Mouse (Mus musculus): Measurements from ENCODE around the gene Trim38. TPM values are rescaled to one million over a fixed set of nuclear protein-coding genes. Genes with fewer than 3 reads are reported as not detected.
A peak's percentile ranks its signal among the peaks of the same experiment; 100 is the strongest.
"Not testable (repeated sequence)": the region's sequence is repeated elsewhere in the genome, so short reads cannot be mapped to it uniquely, and the experiment has no call there.

The Trim38 gene
- total and polyA plus RNA-seq, 2 experiments from 2014 or later: not detected

- DNase-seq (ENCODE audit: low spot score) (peak; percentile 83), ATAC-seq (peak; percentile 61)
- H3K27me3 ChIP-seq (ENCODE audit: insufficient read depth, low read length); H3K4me1 ChIP-seq (ENCODE audit: insufficient read depth, low read length); H3K9me3 ChIP-seq (ENCODE audit: low read length); H3K36me3 ChIP-seq (ENCODE audit: insufficient read depth, low read length): not testable (repeated sequence)
- peak within 1 kb of the TSS; percentile 92 for H3K27ac ChIP-seq
- 0 out of 2 replicates have a peak, but pooled peaks have one; percentile 7 for TF ChIP-seq CTCF (IDR thresholded peaks at IDR 0.05; ENCODE audit: low read depth)
- peak within 1 kb of the TSS; percentile 40 for H3K4me3 ChIP-seq (ENCODE audit: low read length)
- WGBS: under 1% methylated on average over 25 of the region's 47 CpGs
- H3K9ac ChIP-seq (replicated peaks; ENCODE audit: low read length): peak within 1 kb of the TSS; percentile 40; the same call in 1 of the 2 replicates
- peak within 1 kb of the TSS; percentile 71 for H3K4me2 ChIP-seq (ENCODE audit: low read depth, low read length)
Observed at GRCm38 (mm10) chr13:23750839-23751477, 18.8 kb upstream of the Trim38 start, which contains the start of gene Hist1h2ab. Hist1h2ab (plus strand) TSS chr13:23751126.

DNA sequence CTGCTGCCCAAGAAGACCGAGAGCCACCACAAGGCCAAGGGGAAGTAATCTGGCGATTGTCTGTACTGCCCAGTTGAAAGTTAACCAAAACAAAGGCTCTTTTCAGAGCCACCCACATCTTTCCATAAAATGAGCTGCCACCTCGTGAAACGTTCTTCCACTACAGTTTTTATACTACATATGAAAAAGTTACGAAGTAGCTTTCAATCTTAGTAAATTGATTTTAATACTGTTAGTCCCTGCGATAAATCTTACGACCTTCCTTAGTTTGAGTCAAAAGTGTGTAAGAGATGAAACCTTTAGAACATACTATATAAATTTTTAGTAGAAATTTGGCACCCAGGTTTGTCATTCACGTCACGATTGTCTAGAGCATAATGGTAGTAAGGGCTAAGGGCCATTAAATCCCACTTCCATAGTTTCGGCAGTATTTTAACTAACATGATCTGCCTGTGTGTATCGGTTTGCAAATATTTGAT lies 18.2 kb upstream of the Trim38 start:
- WGBS: under 1% methylated on average over 11 of the region's 11 CpGs

DNA sequence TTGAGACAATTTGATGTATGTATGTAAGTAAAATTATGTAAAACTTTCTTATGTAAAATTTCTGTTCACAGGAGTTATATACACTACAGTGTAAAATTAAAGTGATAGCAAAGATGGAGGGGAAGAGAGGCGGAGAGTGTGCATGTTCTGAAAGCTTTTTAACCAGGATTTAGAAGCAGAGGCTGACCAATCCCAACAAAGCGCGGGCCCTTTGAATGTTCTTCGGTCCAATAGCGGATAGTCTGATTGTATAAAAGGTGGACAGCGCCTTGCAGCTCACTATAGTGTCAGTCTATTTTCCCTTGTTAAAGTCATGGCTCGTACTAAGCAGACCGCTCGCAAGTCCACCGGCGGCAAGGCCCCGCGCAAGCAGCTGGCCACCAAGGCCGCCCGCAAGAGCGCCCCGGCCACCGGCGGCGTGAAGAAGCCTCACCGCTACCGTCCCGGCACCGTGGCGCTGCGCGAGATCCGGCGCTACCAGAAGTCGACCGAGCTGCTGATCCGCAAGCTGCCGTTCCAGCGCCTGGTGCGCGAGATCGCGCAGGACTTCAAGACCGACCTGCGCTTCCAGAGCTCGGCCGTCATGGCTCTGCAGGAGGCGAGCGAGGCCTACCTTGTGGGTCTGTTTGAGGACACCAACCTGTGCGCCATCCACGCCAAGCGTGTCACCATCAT lies 17.5 kb upstream of the Trim38 start, which contains the start of gene Hist1h3b:
Gene Hist1h3b, plus strand, starts transcription at position 201 of the 675 bp plus-strand sequence.
- H3K9ac ChIP-seq (replicated peaks; ENCODE audit: low read length): peak within 1 kb of the TSS; percentile 40; the same call in 1 of the 2 replicates

More for the DNA sequence above, 18.2 kb upstream of the Trim38 start:
- 0 out of 2 replicates have a peak, but pooled peaks cover 4% of the 10 kb centered on the region for H3K4me1 ChIP-seq (ENCODE audit: insufficient read depth, low read length)
- H3K9me3 ChIP-seq (ENCODE audit: low read length): no peaks in the 10 kb centered on the region
- no peaks in the 10 kb centered on the region for H3K36me3 ChIP-seq (ENCODE audit: insufficient read depth, low read length)
- no peak; the same call in 1 of the 2 replicates for TF ChIP-seq CTCF (IDR thresholded peaks at IDR 0.05; ENCODE audit: low read depth)
- H3K27ac ChIP-seq: peak overlapping the region; percentile 92
- peak overlapping the region; percentile 71 for H3K4me2 ChIP-seq (ENCODE audit: low read depth, low read length)
- peak overlapping the region; percentile 40 for H3K4me3 ChIP-seq (ENCODE audit: low read length)
- no peaks in the 10 kb centered on the region for H3K27me3 ChIP-seq (ENCODE audit: insufficient read depth, low read length)
- no peak for ATAC-seq
- peak overlapping the region; percentile 40; the same call in 1 of the 2 replicates for H3K9ac ChIP-seq (replicated peaks; ENCODE audit: low read length)
- no peak for DNase-seq (ENCODE audit: low spot score)

DNA sequence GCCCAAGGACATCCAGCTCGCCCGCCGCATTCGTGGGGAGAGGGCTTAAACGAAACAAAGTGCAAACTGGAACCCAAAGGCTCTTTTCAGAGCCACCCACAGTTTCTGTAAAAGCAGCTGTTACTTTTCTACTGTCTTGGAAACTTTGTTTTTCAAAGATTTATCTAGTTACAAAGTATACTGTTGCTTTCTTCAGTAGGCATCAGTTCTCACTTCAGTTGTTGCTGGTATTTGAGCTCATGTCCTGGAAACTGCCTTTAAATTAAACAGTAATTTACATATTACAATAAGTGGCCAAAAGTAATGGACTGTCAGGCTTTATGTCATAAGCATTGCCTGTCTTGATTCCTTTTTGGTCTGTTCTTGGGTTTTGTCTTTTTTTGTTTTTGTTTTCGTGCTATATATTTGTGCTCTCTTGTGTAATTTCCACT lies 17.0 kb upstream of the Trim38 start:
- Histone ChIP-seq H3K36me3 (ENCODE audit: insufficient read depth, low read length) (no peaks in the 10 kb centered on the region), H3K4me3 (ENCODE audit: low read length) (peak overlapping the region; percentile 21; the same call in 1 of the 2 replicates), H3K27ac (no peak overlapping the region), H3K27me3 (ENCODE audit: insufficient read depth, low read length) (no peaks in the 10 kb centered on the region), H3K9ac (replicated peaks; ENCODE audit: low read length) (no peak overlapping the region), H3K4me1 (ENCODE audit: insufficient read depth, low read length) (0 out of 2 replicates have a peak, but pooled peaks cover 4% of the 10 kb centered on the region), H3K4me2 (ENCODE audit: low read depth, low read length) (peak overlapping the region; percentile 40), H3K9me3 (ENCODE audit: low read length) (no peaks in the 10 kb centered on the region)
- no peak for TF ChIP-seq CTCF (IDR thresholded peaks at IDR 0.05; ENCODE audit: low read depth)
- DNase-seq (ENCODE audit: low spot score) (no peak), ATAC-seq (no peak)
- 6% methylated on average over 6 of the region's 6 CpGs for WGBS

More for the DNA sequence above, 17.5 kb upstream of the Trim38 start, which contains the start of gene Hist1h3b:
- H3K4me1 ChIP-seq (ENCODE audit: insufficient read depth, low read length); H3K27me3 ChIP-seq (ENCODE audit: insufficient read depth, low read length); H3K36me3 ChIP-seq (ENCODE audit: insufficient read depth, low read length); H3K9me3 ChIP-seq (ENCODE audit: low read length): not testable (repeated sequence)
- H3K4me3 ChIP-seq (ENCODE audit: low read length): peak within 1 kb of the TSS; percentile 40
- DNase-seq (ENCODE audit: low spot score) (peak; percentile 97), ATAC-seq (peak; percentile 84)
- peak within 1 kb of the TSS; percentile 92 for H3K27ac ChIP-seq
- WGBS: under 1% methylated on average over 16 of the region's 47 CpGs
- H3K4me2 ChIP-seq (ENCODE audit: low read depth, low read length): peak within 1 kb of the TSS; percentile 71

GRCm38 (mm10) chr13:23753314-23754078 lies 16.2 kb upstream of the Trim38 start:
- 59% methylated on average over 4 of the region's 4 CpGs for WGBS
- no peak overlapping the region for H3K27ac ChIP-seq
- 0 out of 2 replicates have a peak, but pooled peaks cover 4% of the 10 kb centered on the region for H3K4me1 ChIP-seq (ENCODE audit: insufficient read depth, low read length)
- DNase-seq (ENCODE audit: low spot score): no peak
- H3K4me3 ChIP-seq (ENCODE audit: low read length): no peak overlapping the region
- H3K9ac ChIP-seq (replicated peaks; ENCODE audit: low read length): no peak overlapping the region
- no peak for TF ChIP-seq CTCF (IDR thresholded peaks at IDR 0.05; ENCODE audit: low read depth)
- H3K9me3 ChIP-seq (ENCODE audit: low read length): no peaks in the 10 kb centered on the region
- ATAC-seq: no peak
- no peaks in the 10 kb centered on the region for H3K27me3 ChIP-seq (ENCODE audit: insufficient read depth, low read length)
- H3K36me3 ChIP-seq (ENCODE audit: insufficient read depth, low read length): no peaks in the 10 kb centered on the region
- H3K4me2 ChIP-seq (ENCODE audit: low read depth, low read length): 0 out of 2 replicates have a peak overlapping the region, but pooled peaks have one; percentile 40

GRCm38 (mm10) chr13:23755000-23755399 lies 14.7 kb upstream of the Trim38 start:
- ATAC-seq (no peak), DNase-seq (ENCODE audit: low spot score) (no peak)
- Histone ChIP-seq H3K9me3 (ENCODE audit: low read length) (no peaks in the 10 kb centered on the region), H3K27ac (no peak overlapping the region), H3K4me1 (ENCODE audit: insufficient read depth, low read length) (0 out of 2 replicates have a peak, but pooled peaks cover 4% of the 10 kb centered on the region), H3K4me3 (ENCODE audit: low read length) (no peak overlapping the region), H3K27me3 (ENCODE audit: insufficient read depth, low read length) (no peaks in the 10 kb centered on the region), H3K36me3 (ENCODE audit: insufficient read depth, low read length) (no peaks in the 10 kb centered on the region), H3K9ac (replicated peaks; ENCODE audit: low read length) (no peak overlapping the region), H3K4me2 (ENCODE audit: low read depth, low read length) (no peak overlapping the region)
- no peak for TF ChIP-seq CTCF (IDR thresholded peaks at IDR 0.05; ENCODE audit: low read depth)

Measured in hindbrain, postnatal 0 days (tissue).